Mouse (Mus musculus) heart, adult 10 weeks (tissue): ENCODE results near the gene Socs3. TPM values are rescaled to one million over a fixed set of nuclear protein-coding genes. Genes with fewer than 3 reads are reported as not detected.

ENCODE experiments used
- polyA plus RNA-seq: library from polyadenylated mRNA; stranded (reverse); fragments of 350-450 nt; fragmentation: Illumina TruSeq; extraction: RNeasy Lipid Tissue Mini Kit (QIAGEN cat#74804); gene quantifications from one replicate; pipeline ENCODE4 v1.2.3, GENCODE M21; 2014; ENCODE audit warnings: low read depth, low replicate concordance

Gene Socs3
- 5.2 TPM for polyA plus RNA-seq

DNA sequence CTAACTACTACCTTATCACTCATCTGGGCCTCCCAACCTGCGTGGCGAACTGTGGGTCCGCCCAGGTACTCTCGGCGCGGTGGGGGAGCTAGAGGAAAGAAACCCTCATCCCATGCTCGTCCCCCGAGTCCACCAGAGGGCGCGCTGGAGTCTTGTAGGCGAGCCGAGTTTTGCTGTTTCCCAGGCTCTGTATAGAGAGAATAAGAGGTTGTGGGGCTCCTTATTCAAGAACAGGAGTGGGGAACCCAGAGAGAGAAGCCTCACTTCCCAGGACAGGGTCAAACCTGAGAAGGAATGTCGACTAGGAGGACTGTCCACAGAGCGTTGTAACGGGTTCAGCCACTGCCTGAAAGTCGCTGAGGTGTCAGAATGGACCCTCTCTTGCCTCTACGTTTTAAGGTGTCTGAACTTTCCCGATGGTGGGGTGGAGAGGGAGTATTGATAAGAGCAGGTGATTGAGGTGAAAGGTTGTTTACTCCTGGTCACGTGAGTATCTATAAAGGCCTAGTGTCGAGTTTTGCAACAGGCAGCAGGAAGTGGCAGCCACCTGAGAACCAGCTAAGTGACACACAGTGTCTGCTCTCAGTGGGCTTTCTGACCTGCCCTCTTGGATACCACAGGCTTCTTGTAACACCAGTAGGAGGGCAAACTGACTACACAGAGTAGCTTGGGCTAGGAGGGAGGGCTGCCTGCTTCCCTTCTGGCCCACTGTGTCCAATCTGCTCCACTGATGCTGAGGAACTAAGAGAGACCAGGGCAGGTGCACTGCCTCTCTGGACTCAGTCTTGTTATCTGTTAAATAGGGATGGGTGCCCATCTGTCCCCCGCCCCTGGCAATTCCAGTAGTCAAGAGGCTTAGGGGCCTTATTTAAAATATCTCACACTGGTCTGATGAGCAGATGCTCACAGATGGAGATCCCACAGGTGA, at the start of gene Socs3:
Gene Socs3 (minus strand): TSS at position 103 of the 928 bp plus-strand sequence.

DNA sequence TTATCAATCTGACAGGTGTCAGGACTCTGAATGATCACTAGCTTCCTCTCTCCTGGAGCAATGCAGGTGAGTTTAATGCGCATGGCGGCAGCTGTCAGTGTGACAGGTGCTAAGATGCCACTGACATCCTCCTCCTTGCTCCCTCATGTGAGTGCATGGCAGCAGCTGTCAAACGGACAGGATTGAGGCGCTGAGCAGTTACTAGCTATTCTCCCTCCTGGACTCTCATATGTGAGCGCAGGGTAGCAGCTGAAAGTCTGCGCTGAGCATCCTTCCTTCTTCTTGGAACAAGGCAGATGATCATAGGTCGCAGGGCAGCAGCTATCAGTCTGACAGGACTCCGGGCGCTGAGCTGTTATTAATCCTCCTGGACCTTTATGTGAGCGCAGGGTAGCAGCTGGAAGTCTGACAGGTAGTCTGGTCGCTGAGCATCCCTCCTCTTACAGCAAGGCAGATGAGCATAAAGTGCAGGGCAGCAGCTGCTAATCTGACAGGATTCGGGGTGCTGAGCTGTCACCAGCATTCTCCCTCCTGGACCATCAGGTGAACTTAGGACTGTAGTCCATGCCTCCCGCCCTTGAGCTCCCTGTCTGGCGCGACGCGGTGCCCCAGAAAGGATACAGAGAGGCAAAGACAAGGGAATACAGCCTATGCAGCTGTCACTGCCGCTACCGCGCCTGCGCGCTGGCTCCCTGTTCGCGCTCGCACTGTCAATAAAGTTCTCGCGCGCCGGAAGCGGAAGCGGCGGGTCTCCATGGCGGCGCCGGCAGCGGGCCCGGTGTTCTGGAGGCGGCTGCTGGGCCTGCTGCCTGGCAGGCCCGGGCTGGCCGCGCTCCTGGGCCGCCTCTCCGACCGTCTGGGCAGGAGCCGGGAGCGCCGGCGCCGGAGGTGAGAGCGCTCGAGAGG, 16.5 kb upstream of the Socs3 start, which contains the start of gene Pgs1:
Gene Pgs1 (plus strand): TSS at position 167 of the 906 bp plus-strand sequence.

Other genes with a start within 250 kb of the Socs3 start
- gene Tmc8, start 188.0 kb downstream of the Socs3 start, polyA plus RNA-seq, result 1.5 TPM
- gene Tmc6, start 187.8 kb downstream of the Socs3 start, polyA plus RNA-seq, result 11.0 TPM
- not detected for gene 6030468B19Rik, start 172.4 kb downstream of the Socs3 start, polyA plus RNA-seq
- 2.7 TPM for gene Gm20708, start 160.4 kb downstream of the Socs3 start, polyA plus RNA-seq
- gene Syngr2, start 160.4 kb downstream of the Socs3 start, polyA plus RNA-seq, result 170 TPM
- 7.8 TPM for gene Afmid, start 144.1 kb downstream of the Socs3 start, polyA plus RNA-seq
- gene Tk1, start 144.0 kb downstream of the Socs3 start, polyA plus RNA-seq, result 2.6 TPM
- 0.71 TPM for gene Birc5, start 120.8 kb downstream of the Socs3 start, polyA plus RNA-seq
- gene Tmem235, start 109.3 kb downstream of the Socs3 start, polyA plus RNA-seq, result not detected
- gene Tha1, start 96.6 kb downstream of the Socs3 start, polyA plus RNA-seq, result 10.4 TPM
- 20.7 TPM for gene Pgs1, start 16.2 kb upstream of the Socs3 start, polyA plus RNA-seq
- gene Dnah17, start 160.6 kb upstream of the Socs3 start, polyA plus RNA-seq, result 0.03 TPM